In the genomic region with DNA sequence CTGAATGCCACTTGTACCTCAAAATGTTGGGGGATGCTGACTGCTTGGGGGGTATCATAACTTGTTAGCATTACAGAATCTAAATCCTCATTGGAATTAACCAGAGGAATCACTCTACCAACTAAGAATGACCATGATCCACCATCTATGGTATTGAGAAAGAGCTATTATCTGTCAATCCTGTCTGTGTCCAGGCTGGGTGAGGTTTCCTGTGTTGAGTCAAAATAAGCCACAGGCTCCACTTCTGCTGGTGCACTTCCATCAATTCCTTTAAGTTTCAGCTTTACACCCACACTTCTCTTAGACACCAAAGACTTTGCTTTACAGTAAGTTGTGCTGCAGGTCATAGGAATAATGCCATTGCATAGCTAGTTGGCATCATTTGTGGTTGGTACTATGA, we compare ENCODE assay signal across 27 mouse cellular contexts. TPM values are rescaled to one million over a fixed set of nuclear protein-coding genes. Genes with fewer than 3 reads are reported as not detected.
A peak's percentile ranks its signal among the peaks of the same experiment; 100 is the strongest.
DNase-seq lines count a peak whose midpoint lies in the region; ATAC-seq and TF ChIP-seq lines count a peak whose summit lies in the region.
"Had no signal": no experiment of that assay in that cellular context is flagged by ENCODE, and none has a peak within 500 bp of the region (broad histone marks: within the 10 kb centered on the region; RNA-seq: fewer than 3 reads in every experiment).

No protein-coding gene starts in this region.

- H3K4me2 ChIP-seq in lung, postnatal 0 days (replicated peaks; ENCODE audit: low read depth, low read length): no peak overlapping the region
- H3K4me2 ChIP-seq: embryonic facial prominence, embryonic 15.5 days; heart, embryonic 11.5 days; heart, embryonic 15.5 days; hindbrain, embryonic 13.5 days had no signal

- TF ChIP-seq CTCF in lung, postnatal 0 days (IDR thresholded peaks at IDR 0.05): no peak

- DNase-seq in lung, postnatal 0 days (ENCODE audit: low spot score): peak; percentile 21
- no peak for DNase-seq in lung, postnatal 14 days
- DNase-seq in 416B (ENCODE audit: low read depth): peak; percentile 81
- DNase-seq in layer of hippocampus, adult 8-10 months (ENCODE audit: low spot score in 2 of 2): no peak
- no peak for DNase-seq in right cerebral cortex, adult 18-20 months
- DNase-seq: adrenal gland, postnatal 14 days; cerebellum, adult 18-20 months; cerebellum, adult 9-11 months; cerebellum, postnatal 36 days; gastrocnemius, adult 2 months; gastrocnemius, postnatal 25 days; heart, adult 11 months; heart, postnatal 14 days had no signal

- H3K27ac ChIP-seq in lung, postnatal 0 days (ENCODE audit: low read length): no peak overlapping the region
- H3K27ac ChIP-seq: embryonic facial prominence, embryonic 15.5 days; forebrain, embryonic 10.5 days; gastrocnemius, adult 2 months; heart, embryonic 15.5 days; hindbrain, embryonic 13.5 days had no signal

- no peak for ATAC-seq in lung, postnatal 0 days
- peak; percentile 66 for ATAC-seq in granulocyte monocyte progenitor cell, adult 5-6 weeks (replicated peaks; ENCODE audit: poor library complexity, severe bottlenecking)
- ATAC-seq in megakaryocyte progenitor cell, adult 5-6 weeks (replicated peaks; ENCODE audit: poor library complexity): peak; percentile 61
- ATAC-seq: activated CD4-positive, CD25-positive, alpha-beta regulatory T cell, adult 4 months; forebrain, embryonic 14.5 days had no signal

- no peak overlapping the region for H3K4me3 ChIP-seq in lung, postnatal 0 days (ENCODE audit: low read depth, low read length)
- H3K4me3 ChIP-seq: embryonic facial prominence, embryonic 15.5 days; erythroblast, embryonic 14.5 days; forebrain, embryonic 10.5 days; gastrocnemius, adult 2 months; heart, embryonic 15.5 days; hindbrain, embryonic 13.5 days had no signal

- TF ChIP-seq EP300 in lung, postnatal 0 days (IDR thresholded peaks at IDR 0.05): 0 out of 2 replicates have a peak, but pooled peaks have one; percentile 19

- H3K4me1 ChIP-seq in lung, postnatal 0 days (ENCODE audit: insufficient read depth, low read depth, low read length): no peaks in the 10 kb centered on the region
- H3K4me1 ChIP-seq: embryonic facial prominence, embryonic 15.5 days; forebrain, embryonic 10.5 days; heart, embryonic 15.5 days; hindbrain, embryonic 13.5 days had no signal

- no peaks in the 10 kb centered on the region for H3K36me3 ChIP-seq in lung, postnatal 0 days (ENCODE audit: insufficient read depth, low read length)
- H3K36me3 ChIP-seq: embryonic facial prominence, embryonic 15.5 days; forebrain, embryonic 10.5 days; heart, embryonic 15.5 days; hindbrain, embryonic 13.5 days had no signal

- H3K27me3 ChIP-seq in lung, postnatal 0 days (replicated peaks; ENCODE audit: insufficient read depth, low read length): no peaks in the 10 kb centered on the region
- H3K27me3 ChIP-seq: embryonic facial prominence, embryonic 15.5 days; heart, embryonic 15.5 days; hindbrain, embryonic 13.5 days had no signal

- no peak overlapping the region for H3K9ac ChIP-seq in lung, postnatal 0 days (replicated peaks; ENCODE audit: low read depth)
- H3K9ac ChIP-seq: embryonic facial prominence, embryonic 15.5 days; heart, embryonic 15.5 days; hindbrain, embryonic 13.5 days had no signal

- H3K9me3 ChIP-seq in lung, postnatal 0 days (ENCODE audit: low read length): no peaks in the 10 kb centered on the region
- H3K9me3 ChIP-seq: embryonic facial prominence, embryonic 15.5 days; forebrain, embryonic 10.5 days; heart, embryonic 15.5 days; hindbrain, embryonic 13.5 days had no signal

RNA-seq across cellular contexts. Expression of a gene that starts 30.7 kb away (rescaled TPM):
- polyA plus RNA-seq in lung, postnatal 0 days (2015; fragmentation: Nextera tagmentation; extraction: Ambion mirVana): 25.0 and 26.6 TPM in 2 replicates
- total RNA-seq in granulocyte monocyte progenitor cell, adult 5-6 weeks (2014; fragmentation: Nextera tagmentation): 5.7 and 10.6 TPM in 2 replicates
- 27.1 and 38.8 TPM in 2 replicates for total RNA-seq in granulocyte monocyte progenitor cell, adult 5-6 weeks (2017)
- total RNA-seq in megakaryocyte progenitor cell, adult 5-6 weeks (2015): 27.7 and 39.5 TPM in 2 replicates
- total RNA-seq in megakaryocyte progenitor cell, adult 5-6 weeks (2017): 26.8 and 31.4 TPM in 2 replicates
- 10 to 100 TPM in 1 of 4 experiments, 1 to 10 TPM in 1, under 1 TPM in 1, not detected in 1; 0.66 to 10.6 (median 8.2) TPM for total RNA-seq in layer of hippocampus, adult 8-10 months (2022)
- total RNA-seq: MEL had no signal

RNA-seq across cellular contexts. Expression of a gene that starts 41.0 kb away (rescaled TPM):
- polyA plus RNA-seq in lung, postnatal 0 days (2015; fragmentation: Nextera tagmentation; extraction: Ambion mirVana): 11.4 and 13.1 TPM in 2 replicates
- 0.17 and 6.7 TPM in 2 replicates for total RNA-seq in granulocyte monocyte progenitor cell, adult 5-6 weeks (2014; fragmentation: Nextera tagmentation)
- total RNA-seq in granulocyte monocyte progenitor cell, adult 5-6 weeks (2017): 15.0 and 20.1 TPM in 2 replicates
- 19.2 and 24.3 TPM in 2 replicates for total RNA-seq in megakaryocyte progenitor cell, adult 5-6 weeks (2015)
- total RNA-seq in megakaryocyte progenitor cell, adult 5-6 weeks (2017): 12.6 and 21.0 TPM in 2 replicates
- 1 to 10 TPM in 2 of 4 experiments, under 1 TPM in 1, not detected in 1; 0.08 to 4.4 (median 2.3) TPM for total RNA-seq in layer of hippocampus, adult 8-10 months (2022)
- total RNA-seq: MEL had no signal
- polyA plus RNA-seq: C2C12; embryonic facial prominence, embryonic 11.5 days; forebrain, embryonic 10.5 days; heart, embryonic 11.5 days had no signal

RNA-seq across cellular contexts. Expression of a gene that starts 41.0 kb away (rescaled TPM):
- polyA plus RNA-seq in lung, postnatal 0 days (2015; fragmentation: Nextera tagmentation; extraction: Ambion mirVana): 7.3 and 7.6 TPM in 2 replicates
- total RNA-seq in granulocyte monocyte progenitor cell, adult 5-6 weeks (2014; fragmentation: Nextera tagmentation): not detected in 2 replicates
- 4.5 TPM in 1 of 2 replicates, not detected in the other for total RNA-seq in granulocyte monocyte progenitor cell, adult 5-6 weeks (2017)
- total RNA-seq in megakaryocyte progenitor cell, adult 5-6 weeks (2015): 1.1 TPM in 1 of 2 replicates, not detected in the other
- total RNA-seq in megakaryocyte progenitor cell, adult 5-6 weeks (2017): 0.20 and 1.1 TPM in 2 replicates
- total RNA-seq in layer of hippocampus, adult 8-10 months (2022): 1 to 10 TPM in 1 of 4 experiments, under 1 TPM in 2, not detected in 1; 0.65 to 3.5 (median 0.90) TPM
- total RNA-seq: gastrocnemius, adult 2 months; hematopoietic stem cell, adult 5-6 weeks; MEL had no signal
- polyA plus RNA-seq: C2C12; embryonic facial prominence, embryonic 11.5 days; erythroblast, embryonic 14.5 days; forebrain, embryonic 10.5 days; forebrain, embryonic 14.5 days; heart, embryonic 11.5 days; hindbrain, embryonic 13.5 days had no signal

Comparison
In these comparisons a context has a peak if more than half of its experiments do, and no peak if none do; other contexts are left out.
1. DNase-seq: peak in lung, postnatal 0 days (single experiment) and 416B (single experiment); none in lung, postnatal 14 days (single experiment), layer of hippocampus, adult 8-10 months (0 of 2) and right cerebral cortex, adult 18-20 months (single experiment).